Mouse (Mus musculus) intestine, embryonic 14.5 days (tissue): Measurements from ENCODE around the gene Pde6c. TPM values are rescaled to one million over a fixed set of nuclear protein-coding genes. Genes with fewer than 3 reads are reported as not detected.

Source experiments
- ATAC-seq: fragments of 200-750 bp; cut with Nextera tagmentation; replicated peaks from 2 replicates; pipeline ENCODE4 v1.8.0; 2017; ENCODE audit warnings: low read depth, moderate number of reproducible peaks, moderate TSS enrichment, moderate library complexity; ENCODE audit not compliant: low FRiP score, low TSS enrichment
- DNase-seq: peaks from one replicate; pipeline ENCODE4 v3.0.0-alpha.2; 2018; ENCODE audit warnings: low spot score
- H3K27ac ChIP-seq: fragments of 300-500 bp; sonication (generic); 2 replicates; pipeline ENCODE4 v1.5.1; 2014; ENCODE audit warnings: low read depth, mild to moderate bottlenecking, control low read depth
- H3K27me3 ChIP-seq: fragments of 300-500 bp; sonication (generic); replicated peaks from 2 replicates; pipeline ENCODE4 v1.6.1; 2014; ENCODE audit warnings: low read length, control low read depth; ENCODE audit not compliant: control insufficient read depth, insufficient read depth
- H3K36me3 ChIP-seq: fragments of 300-500 bp; sonication (generic); 2 replicates; pipeline ENCODE4 v1.6.1; 2014; ENCODE audit warnings: low read length, control low read depth; ENCODE audit not compliant: control insufficient read depth, insufficient read depth
- H3K4me1 ChIP-seq: fragments of 300-500 bp; sonication (generic); replicated peaks from 2 replicates; pipeline ENCODE4 v1.6.1; 2014; ENCODE audit warnings: low read length, control low read depth, mixed read lengths; ENCODE audit not compliant: control insufficient read depth, insufficient read depth
- H3K4me2 ChIP-seq: fragments of 300-500 bp; sonication (generic); 2 replicates; pipeline ENCODE4 v1.6.1; 2014; ENCODE audit warnings: low read length
- H3K4me3 ChIP-seq: fragments of 300-500 bp; sonication (generic); 2 replicates; pipeline ENCODE4 v1.5.1; 2014; ENCODE audit warnings: low read depth, low read length, control low read depth, mixed read lengths
- H3K9ac ChIP-seq: fragments of 300-500 bp; sonication (generic); 2 replicates; pipeline ENCODE4 v1.6.1; 2014; ENCODE audit warnings: mild to moderate bottlenecking, low read length
- H3K9me3 ChIP-seq: fragments of 300-500 bp; sonication (generic); 2 replicates; pipeline ENCODE4 v1.6.1; 2016; ENCODE audit warnings: low read length, control low read depth; ENCODE audit not compliant: control insufficient read depth
- WGBS: fragments of 180-500 bp; shearing (Covaris S2); extraction: QIAGEN DNeasy Blood & Tissue Kit; methylation state at CpG from one replicate; pipeline ENCODE4 v1.1.7; 2014; 5-methylcytosine and 5-hydroxymethylcytosine counted together
- polyA plus RNA-seq: library from polyadenylated mRNA; unstranded; fragments of >200 nt; fragmentation: Nextera tagmentation; extraction: Ambion mirVana; gene quantifications from 2 replicates; pipeline ENCODE4 v1.2.1, GENCODE M21; 2014

Pde6c gene
- polyA plus RNA-seq, 1 experiment from 2014 or later, result 0.08 TPM

GRCm38 (mm10) chr19:38223356-38223904 lies 90.8 kb downstream of the Pde6c start:
- DNase-seq (no peak), ATAC-seq (peak; percentile 47; the same call in 1 of the 2 replicates)
- peaks cover 4% of the 10 kb centered on the region; the same call in 1 of the 2 replicates for H3K4me1 ChIP-seq
- H3K27ac ChIP-seq, result peak overlapping the region; percentile 87
- H3K9ac ChIP-seq, result peak overlapping the region; percentile 65
- H3K9me3 ChIP-seq, result no peaks in the 10 kb centered on the region
- WGBS, result 9% methylated on average over 12 of the region's 12 CpGs
- peaks cover 6% of the 10 kb centered on the region for H3K36me3 ChIP-seq
- H3K27me3 ChIP-seq, result no peaks in the 10 kb centered on the region
- peak overlapping the region; percentile 83 for H3K4me3 ChIP-seq
- H3K4me2 ChIP-seq, result peak overlapping the region; percentile 84

GRCm38 (mm10) chr19:38223905-38224684 lies 91.5 kb downstream of the Pde6c start, which contains the start of gene Fra10ac1:
Fra10ac1 (minus strand) TSS chr19:38224156.
- peaks cover 4% of the 10 kb centered on the region; the same call in 1 of the 2 replicates for H3K4me1 ChIP-seq
- peak within 1 kb of the TSS; percentile 65 for H3K9ac ChIP-seq
- H3K27ac ChIP-seq, result peak within 1 kb of the TSS; percentile 87
- DNase-seq (peak; percentile 99), ATAC-seq (peak; percentile 97)
- H3K36me3 ChIP-seq, result no peaks in the 10 kb centered on the region
- no peaks in the 10 kb centered on the region for H3K27me3 ChIP-seq
- H3K9me3 ChIP-seq, result 0 out of 2 replicates have a peak, but pooled peaks cover 4% of the 10 kb centered on the region
- WGBS, result under 1% methylated on average over 49 of the region's 49 CpGs
- peak within 1 kb of the TSS; percentile 83 for H3K4me3 ChIP-seq
- H3K4me2 ChIP-seq, result peak within 1 kb of the TSS; percentile 84

GRCm38 (mm10) chr19:38224685-38225060 lies 92.1 kb downstream of the Pde6c start:
- DNase-seq, result no peak
- peak overlapping the region; percentile 87 for H3K27ac ChIP-seq
- no peaks in the 10 kb centered on the region for H3K27me3 ChIP-seq

GRCm38 (mm10) chr19:38228699-38229098 lies 96.1 kb downstream of the Pde6c start:
- H3K27me3 ChIP-seq, result no peaks in the 10 kb centered on the region
- H3K4me2 ChIP-seq, result no peak overlapping the region
- no peak overlapping the region for H3K4me3 ChIP-seq
- DNase-seq, result no peak
- WGBS, result 48% methylated on average over 2 of the region's 2 CpGs
- no peak overlapping the region for H3K27ac ChIP-seq
- H3K9ac ChIP-seq, result no peak overlapping the region
- no peaks in the 10 kb centered on the region for H3K36me3 ChIP-seq
- ATAC-seq, result no peak
- no peaks in the 10 kb centered on the region for H3K4me1 ChIP-seq
- peaks cover 4% of the 10 kb centered on the region; the same call in 1 of the 2 replicates for H3K9me3 ChIP-seq

More at GRCm38 (mm10) chr19:38224685-38225060, 92.1 kb downstream of the Pde6c start:
- peak overlapping the region; percentile 65 for H3K9ac ChIP-seq
- WGBS, result 14% methylated on average over 9 of the region's 9 CpGs
- no peak for ATAC-seq
- no peaks in the 10 kb centered on the region for H3K36me3 ChIP-seq
- H3K4me1 ChIP-seq, result peaks cover 4% of the 10 kb centered on the region; the same call in 1 of the 2 replicates
- peak overlapping the region; percentile 83 for H3K4me3 ChIP-seq
- H3K9me3 ChIP-seq, result peaks cover 4% of the 10 kb centered on the region; the same call in 1 of the 2 replicates
- peak overlapping the region; percentile 84 for H3K4me2 ChIP-seq

GRCm38 (mm10) chr19:38232087-38232486 lies 99.5 kb downstream of the Pde6c start:
- H3K4me3 ChIP-seq, result no peak overlapping the region
- H3K27me3 ChIP-seq, result no peaks in the 10 kb centered on the region
- H3K4me2 ChIP-seq, result no peak overlapping the region
- peaks cover 4% of the 10 kb centered on the region; the same call in 1 of the 2 replicates for H3K9me3 ChIP-seq
- no peaks in the 10 kb centered on the region for H3K4me1 ChIP-seq
- no peak overlapping the region for H3K27ac ChIP-seq
- no peaks in the 10 kb centered on the region for H3K36me3 ChIP-seq
- ATAC-seq (no peak), DNase-seq (no peak)
- WGBS, result 41% methylated on average over 8 of the region's 8 CpGs
- H3K9ac ChIP-seq, result no peak overlapping the region

GRCm38 (mm10) chr19:38232516-38232915 lies 99.9 kb downstream of the Pde6c start:
- Histone ChIP-seq H3K27ac (no peak overlapping the region), H3K36me3 (no peaks in the 10 kb centered on the region), H3K4me2 (no peak overlapping the region), H3K4me3 (no peak overlapping the region), H3K4me1 (no peaks in the 10 kb centered on the region), H3K27me3 (no peaks in the 10 kb centered on the region), H3K9ac (no peak overlapping the region), H3K9me3 (peaks cover 4% of the 10 kb centered on the region; the same call in 1 of the 2 replicates)
- 11% methylated on average over 4 of the region's 4 CpGs for WGBS
- DNase-seq (no peak), ATAC-seq (no peak)

Other genes starting within 250 kb of the Pde6c start
- 16.7 and 17.9 TPM in 2 replicates for gene Myof, start 89.2 kb upstream of the Pde6c start, polyA plus RNA-seq
- 31.3 and 32.8 TPM in 2 replicates for gene Cep55, start 77.8 kb upstream of the Pde6c start, polyA plus RNA-seq
- gene Ffar4, start 35.7 kb upstream of the Pde6c start, polyA plus RNA-seq, result 7.0 and 10.4 TPM in 2 replicates
- gene Rbp4, start 7.5 kb upstream of the Pde6c start, polyA plus RNA-seq, result 79.7 and 96.6 TPM in 2 replicates
- 31.6 and 32.6 TPM in 2 replicates for gene Fra10ac1, start 91.4 kb downstream of the Pde6c start, polyA plus RNA-seq
- gene Lgi1, start 131.8 kb downstream of the Pde6c start, polyA plus RNA-seq, result 0.31 and 0.42 TPM in 2 replicates